Mouse (Mus musculus): ENCODE measurements at regions not wholly inside any gene's neighbourhood (a gene's known extent, or its start where the extent isn't known, plus 50 kb on each side); places are given as distances from the start of the nearest gene placed in this dataset.
A peak's percentile ranks its signal among the peaks of the same experiment; 100 is the strongest.

- no peak for DNase-seq (ENCODE audit: low read depth)
Observed at GRCm38 (mm10) chr3:68758609-68759008, 68.2 kb downstream of the Il12a start.

GRCm38 (mm10) chr3:68759375-68759774, 68.9 kb downstream of the Il12a start:
- DNase-seq (ENCODE audit: low read depth): no peak

GRCm38 (mm10) chr3:68760806-68761205, 70.4 kb downstream of the Il12a start:
- no peak for DNase-seq (ENCODE audit: low read depth)

- DNase-seq (ENCODE audit: low read depth): no peak
Observed at GRCm38 (mm10) chr3:68761242-68761625, 70.8 kb downstream of the Il12a start.

- DNase-seq (ENCODE audit: low read depth): no peak
Observed at GRCm38 (mm10) chr3:68761626-68762331, 71.3 kb downstream of the Il12a start.

GRCm38 (mm10) chr3:68762988-68763387, 72.5 kb downstream of the Il12a start:
- no peak for DNase-seq (ENCODE audit: low read depth)

- peak; percentile 6 for DNase-seq (ENCODE audit: low read depth)
Observed at GRCm38 (mm10) chr3:68764336-68764735, 73.9 kb downstream of the Il12a start.

GRCm38 (mm10) chr3:68764917-68765598, 74.6 kb downstream of the Il12a start:
- peak; percentile 99 for DNase-seq (ENCODE audit: low read depth)

- DNase-seq (ENCODE audit: low read depth): no peak
Observed at GRCm38 (mm10) chr3:68771579-68771978, 81.1 kb downstream of the Il12a start.

GRCm38 (mm10) chr3:68777801-68778200, 87.4 kb downstream of the Il12a start:
- no peak for DNase-seq (ENCODE audit: low read depth)

GRCm38 (mm10) chr3:68778354-68779040, 88.1 kb downstream of the Il12a start:
- no peak for DNase-seq (ENCODE audit: low read depth)

GRCm38 (mm10) chr3:68780843-68781242, 88.5 kb upstream of the 1110032F04Rik start:
- DNase-seq (ENCODE audit: low read depth): no peak

GRCm38 (mm10) chr3:68781466-68781865, 87.9 kb upstream of the 1110032F04Rik start:
- no peak for DNase-seq (ENCODE audit: low read depth)

- no peak for DNase-seq (ENCODE audit: low read depth)
Observed at GRCm38 (mm10) chr3:68782363-68782762, 87.0 kb upstream of the 1110032F04Rik start.

GRCm38 (mm10) chr3:68783666-68784416, 85.5 kb upstream of the 1110032F04Rik start:
- no peak for DNase-seq (ENCODE audit: low read depth)

GRCm38 (mm10) chr3:68786771-68787170, 82.6 kb upstream of the 1110032F04Rik start:
- DNase-seq (ENCODE audit: low read depth): no peak

GRCm38 (mm10) chr3:68787385-68788175, 81.8 kb upstream of the 1110032F04Rik start:
- DNase-seq (ENCODE audit: low read depth): no peak

- DNase-seq (ENCODE audit: low read depth): no peak
Observed at GRCm38 (mm10) chr3:68789491-68789890, 79.9 kb upstream of the 1110032F04Rik start.

- no peak for DNase-seq (ENCODE audit: low read depth)
Observed at GRCm38 (mm10) chr3:68790466-68790865, 78.9 kb upstream of the 1110032F04Rik start.

- DNase-seq (ENCODE audit: low read depth): no peak
Observed at GRCm38 (mm10) chr3:68792883-68793282, 76.5 kb upstream of the 1110032F04Rik start.

- DNase-seq (ENCODE audit: low read depth): no peak
Observed at GRCm38 (mm10) chr3:68793923-68794322, 75.5 kb upstream of the 1110032F04Rik start.

All from fibroblast of lung, adult 2 months (primary cell).